Mouse (Mus musculus) megakaryocyte, embryonic 14.5 days (primary cell): Measurements from ENCODE around the gene Stra6.

Experiments used
- FLI1 ChIP-seq: IDR thresholded peaks from 2 replicates; pipeline ENCODE4 v1.6.1; 2012; ENCODE audit warnings: low read length, inconsistent platforms, mixed read lengths
- GATA1 ChIP-seq: IDR thresholded peaks from 3 replicates; pipeline ENCODE4 v1.6.1; 2012; ENCODE audit warnings: mixed read lengths, low read length, inconsistent platforms, borderline replicate concordance

DNA sequence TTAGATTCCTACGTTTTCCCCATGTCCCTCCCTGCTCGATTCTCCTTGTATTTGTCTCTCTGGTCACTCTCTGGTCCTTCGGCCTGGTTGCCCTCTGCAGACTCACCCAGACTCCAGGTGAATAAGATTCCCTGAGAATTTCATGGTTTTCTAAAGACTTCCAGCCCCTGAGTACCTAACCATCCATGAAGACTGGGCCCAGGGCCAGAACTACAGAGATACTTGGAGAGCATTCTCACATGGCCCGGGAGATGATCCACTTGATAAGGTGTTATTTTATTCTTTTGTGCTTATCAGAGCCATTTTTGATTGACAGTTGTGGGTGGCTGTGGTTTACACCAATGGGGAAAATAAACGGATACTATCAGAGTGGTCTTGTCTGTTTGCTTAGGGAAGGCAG lies 31.7 kb upstream of the Stra6 start:
- no peak for TF ChIP-seq GATA1
- TF ChIP-seq FLI1: no peak
